14 mouse cellular contexts compared by ENCODE assay signal in the genomic region with DNA sequence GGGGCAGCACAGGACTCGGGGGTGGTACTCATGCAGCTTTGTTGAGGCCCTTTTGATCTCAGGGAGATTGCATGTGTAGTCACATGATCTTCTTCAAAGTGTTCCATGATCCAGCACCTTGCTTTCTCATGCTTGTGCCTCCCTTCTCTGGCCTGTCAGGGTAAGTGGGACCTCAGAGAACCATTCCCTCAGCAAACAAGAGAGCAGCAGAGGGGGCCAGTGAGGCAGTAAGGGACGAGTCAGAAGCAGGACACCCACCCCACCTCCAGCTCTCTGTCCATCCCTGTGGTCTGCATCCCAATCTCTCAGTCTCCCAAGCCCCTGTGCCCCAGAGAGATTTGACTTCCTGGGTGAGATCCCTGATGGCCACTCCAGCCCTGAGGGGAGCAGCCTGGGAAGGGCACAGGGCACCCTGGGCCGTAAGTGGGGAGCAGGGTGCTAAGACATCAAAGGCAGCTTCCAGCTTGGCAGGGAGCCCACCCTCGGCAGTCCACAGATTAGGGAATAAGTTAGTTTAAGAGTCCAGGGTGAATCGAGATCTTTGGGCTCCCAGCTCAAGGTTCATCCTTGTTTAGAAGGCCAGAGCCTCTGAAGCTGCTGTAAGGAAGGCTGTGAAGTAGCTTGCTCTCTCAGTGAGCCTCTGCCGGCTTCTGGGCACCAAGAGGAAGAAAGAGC. TPM values are rescaled to one million over a fixed set of nuclear protein-coding genes. Genes with fewer than 3 reads are reported as not detected.
DNase-seq lines count a peak whose midpoint lies in the region; ATAC-seq and TF ChIP-seq lines count a peak whose summit lies in the region.
"Had no signal": no experiment of that assay in that cellular context is flagged by ENCODE, and none has a peak within 500 bp of the region (broad histone marks: within the 10 kb centered on the region; RNA-seq: fewer than 3 reads in every experiment).

No protein-coding gene starts in this region.

- TF ChIP-seq EP300 in stomach, postnatal 0 days (optimal IDR thresholded peaks at IDR 0.05), result no peak

- no peaks in the 10 kb centered on the region for H3K27me3 ChIP-seq in hindbrain, postnatal 0 days (ENCODE audit: insufficient read depth, low read length)
- H3K27me3 ChIP-seq in hindbrain, embryonic 12.5 days, result 0 out of 2 replicates have a peak, but pooled peaks cover 4% of the 10 kb centered on the region
- no peaks in the 10 kb centered on the region for H3K27me3 ChIP-seq in stomach, postnatal 0 days (ENCODE audit: control insufficient read depth, insufficient read depth, low read length)
- H3K27me3 ChIP-seq: hindbrain, embryonic 13.5 days; stomach, embryonic 15.5 days had no signal

- no peak for ATAC-seq in hindbrain, postnatal 0 days
- no peak for ATAC-seq in hindbrain, embryonic 12.5 days (ENCODE audit: low FRiP score)
- no peak for ATAC-seq in stomach, postnatal 0 days (ENCODE audit: low FRiP score, low TSS enrichment)
- ATAC-seq: midbrain, embryonic 16.5 days had no signal

- DNase-seq in hindbrain, postnatal 0 days (ENCODE audit: low spot score), result no peak
- DNase-seq in testis, postnatal 10 days (ENCODE audit: low spot score), result peak; percentile 60
- DNase-seq in testis, postnatal 14 days (ENCODE audit: low spot score), result no peak
- DNase-seq in kidney, postnatal 25 days, result peak; percentile 80 to 91
- DNase-seq in stomach, postnatal 0 days (ENCODE audit: low spot score), result no peak
- DNase-seq in left cerebral cortex, adult 2 months (ENCODE audit: extremely low spot score in 1 of 2, low spot score in 2 of 2), result no peak
- DNase-seq: left cerebral cortex, postnatal 4 days; right cerebral cortex, postnatal 25 days had no signal

- no peak overlapping the region for H3K9ac ChIP-seq in hindbrain, postnatal 0 days (replicated peaks; ENCODE audit: low read length)
- no peak overlapping the region for H3K9ac ChIP-seq in hindbrain, embryonic 12.5 days
- no peak overlapping the region for H3K9ac ChIP-seq in stomach, postnatal 0 days (ENCODE audit: low read length)
- H3K9ac ChIP-seq: hindbrain, embryonic 13.5 days; stomach, embryonic 15.5 days had no signal

- WGBS in hindbrain, postnatal 0 days, result 44% methylated on average over 6 of the region's 6 CpGs
- 46% methylated on average over 6 of the region's 6 CpGs for WGBS in hindbrain, embryonic 12.5 days
- 30% methylated on average over 6 of the region's 6 CpGs for WGBS in stomach, postnatal 0 days

- no peak overlapping the region for H3K27ac ChIP-seq in hindbrain, postnatal 0 days
- H3K27ac ChIP-seq in hindbrain, embryonic 12.5 days, result no peak overlapping the region
- no peak overlapping the region for H3K27ac ChIP-seq in stomach, postnatal 0 days (replicated peaks)
- H3K27ac ChIP-seq in left cerebral cortex, adult 2 months, result no peak overlapping the region
- H3K27ac ChIP-seq: embryonic facial prominence, embryonic 10.5 days; hindbrain, embryonic 13.5 days; stomach, embryonic 15.5 days had no signal

- no peak overlapping the region for H3K4me3 ChIP-seq in hindbrain, postnatal 0 days (ENCODE audit: low read length)
- H3K4me3 ChIP-seq in hindbrain, embryonic 12.5 days, result no peak overlapping the region
- no peak overlapping the region for H3K4me3 ChIP-seq in stomach, postnatal 0 days (ENCODE audit: low read depth, low read length)
- no peak overlapping the region for H3K4me3 ChIP-seq in left cerebral cortex, adult 2 months
- H3K4me3 ChIP-seq: embryonic facial prominence, embryonic 10.5 days; hindbrain, embryonic 13.5 days; stomach, embryonic 15.5 days had no signal

- no peaks in the 10 kb centered on the region for H3K9me3 ChIP-seq in hindbrain, postnatal 0 days (ENCODE audit: low read length)
- no peaks in the 10 kb centered on the region for H3K9me3 ChIP-seq in hindbrain, embryonic 12.5 days (replicated peaks)
- no peaks in the 10 kb centered on the region for H3K9me3 ChIP-seq in stomach, postnatal 0 days (ENCODE audit: control insufficient read depth, low read length)
- H3K9me3 ChIP-seq: embryonic facial prominence, embryonic 10.5 days; hindbrain, embryonic 13.5 days; stomach, embryonic 15.5 days had no signal

- H3K4me1 ChIP-seq in hindbrain, postnatal 0 days (ENCODE audit: insufficient read depth, low read length), result 0 out of 2 replicates have a peak, but pooled peaks cover 4% of the 10 kb centered on the region
- H3K4me1 ChIP-seq in hindbrain, embryonic 12.5 days, result peaks cover 4% of the 10 kb centered on the region; the same call in 1 of the 2 replicates
- no peaks in the 10 kb centered on the region for H3K4me1 ChIP-seq in stomach, postnatal 0 days (replicated peaks; ENCODE audit: control insufficient read depth, insufficient read depth)
- H3K4me1 ChIP-seq: hindbrain, embryonic 13.5 days; stomach, embryonic 15.5 days had no signal

- no peak overlapping the region for H3K4me2 ChIP-seq in hindbrain, postnatal 0 days (ENCODE audit: low read depth, low read length)
- no peak overlapping the region for H3K4me2 ChIP-seq in hindbrain, embryonic 12.5 days (replicated peaks)
- no peak overlapping the region for H3K4me2 ChIP-seq in stomach, postnatal 0 days (replicated peaks; ENCODE audit: low read depth)
- H3K4me2 ChIP-seq: hindbrain, embryonic 13.5 days; stomach, embryonic 15.5 days had no signal

- peak; percentile 11; the same call in 1 of the 2 replicates for TF ChIP-seq CTCF in hindbrain, postnatal 0 days (IDR thresholded peaks at IDR 0.05; ENCODE audit: low read depth)
- TF ChIP-seq CTCF in stomach, postnatal 0 days (IDR thresholded peaks at IDR 0.05; ENCODE audit: low read depth), result peak; percentile 42; the same call in 1 of the 2 replicates
- no peak; the same call in 1 of the 2 replicates for TF ChIP-seq CTCF in left cerebral cortex, adult 2 months (IDR thresholded peaks at IDR 0.05)

- no peaks in the 10 kb centered on the region for H3K36me3 ChIP-seq in hindbrain, postnatal 0 days (ENCODE audit: insufficient read depth, low read length)
- H3K36me3 ChIP-seq in hindbrain, embryonic 12.5 days, result no peaks in the 10 kb centered on the region
- H3K36me3 ChIP-seq in stomach, postnatal 0 days (ENCODE audit: control insufficient read depth, insufficient read depth, low read length), result no peaks in the 10 kb centered on the region
- H3K36me3 ChIP-seq: embryonic facial prominence, embryonic 10.5 days; hindbrain, embryonic 13.5 days; stomach, embryonic 15.5 days had no signal

- intact Hi-C loops in left cerebral cortex, adult 2 months (cut with DNase I), result no loop called here

RNA-seq across cellular contexts. Expression of a gene that starts 1.8 kb away (rescaled TPM):
- total RNA-seq in hindbrain, postnatal 0 days (2014; rRNA removed), result 0.29 and 0.47 TPM in 2 replicates
- polyA plus RNA-seq in hindbrain, postnatal 0 days (2015; fragmentation: Nextera tagmentation; extraction: Ambion mirVana), result 0.08 and 0.10 TPM in 2 replicates
- polyA plus RNA-seq in hindbrain, embryonic 12.5 days (2016; fragmentation: Nextera tagmentation; extraction: Ambion mirVana), result not detected in 2 replicates
- not detected in 2 replicates for polyA plus RNA-seq in stomach, postnatal 0 days (2015; fragmentation: Nextera tagmentation; extraction: Ambion mirVana)
- under 1 TPM; 0.11 to 0.23 TPM for total RNA-seq in left cerebral cortex, adult 2 months (2021)
- polyA plus RNA-seq: hindbrain, embryonic 13.5 days; midbrain, embryonic 16.5 days; neural tube, embryonic 14.5 days had no signal

RNA-seq across cellular contexts. Expression of a gene that starts 55.4 kb away (rescaled TPM):
- total RNA-seq in hindbrain, postnatal 0 days (2014; rRNA removed), result 0.04 and 0.16 TPM in 2 replicates
- 0.13 and 0.16 TPM in 2 replicates for polyA plus RNA-seq in hindbrain, postnatal 0 days (2015; fragmentation: Nextera tagmentation; extraction: Ambion mirVana)
- 0.15 and 0.61 TPM in 2 replicates for polyA plus RNA-seq in hindbrain, embryonic 12.5 days (2016; fragmentation: Nextera tagmentation; extraction: Ambion mirVana)
- polyA plus RNA-seq in stomach, postnatal 0 days (2015; fragmentation: Nextera tagmentation; extraction: Ambion mirVana), result 0.11 and 0.15 TPM in 2 replicates
- total RNA-seq in left cerebral cortex, adult 2 months (2021), result under 1 TPM; 0.30 to 0.54 TPM

Comparison
In these comparisons a context has a peak if more than half of its experiments do, and no peak if none do; other contexts are left out.
1. DNase-seq: peak in testis, postnatal 10 days (single experiment) and kidney, postnatal 25 days (2 of 2); none in hindbrain, postnatal 0 days (single experiment), testis, postnatal 14 days (single experiment), stomach, postnatal 0 days (single experiment) and left cerebral cortex, adult 2 months (0 of 2).